Mouse (Mus musculus): ENCODE results near the gene Mbnl2. TPM values are rescaled to one million over a fixed set of nuclear protein-coding genes. Genes with fewer than 3 reads are reported as not detected.

The Mbnl2 gene
- polyA plus RNA-seq, 1 experiment from 2014 or later, result 44.1 TPM

GRCm38 (mm10) chr14:120428497-120428896, 153.0 kb downstream of the Mbnl2 start:
- Histone ChIP-seq H3K4me2 (ENCODE audit: low read depth) (no peak overlapping the region), H3K9me3 (ENCODE audit: control insufficient read depth, low read length) (no peaks in the 10 kb centered on the region), H3K4me3 (ENCODE audit: low read depth, low read length) (no peak overlapping the region), H3K27me3 (ENCODE audit: control insufficient read depth, insufficient read depth, low read length) (no peaks in the 10 kb centered on the region), H3K36me3 (ENCODE audit: control insufficient read depth, insufficient read depth, low read length) (peaks cover 2% of the 10 kb centered on the region), H3K4me1 (ENCODE audit: control insufficient read depth, insufficient read depth, low read length) (no peaks in the 10 kb centered on the region), H3K27ac (ENCODE audit: low read depth, low read length) (no peak overlapping the region), H3K9ac (ENCODE audit: low read length) (no peak overlapping the region)
- ATAC-seq (ENCODE audit: insufficient read depth, low FRiP score, low TSS enrichment) (no peak), DNase-seq (ENCODE audit: low spot score) (no peak)
- WGBS, result 89% methylated on average over 5 of the region's 5 CpGs

GRCm38 (mm10) chr14:120432773-120433172, 157.3 kb downstream of the Mbnl2 start:
- H3K4me3 ChIP-seq (ENCODE audit: low read depth, low read length), result no peak overlapping the region
- H3K9ac ChIP-seq (ENCODE audit: low read length), result no peak overlapping the region
- H3K9me3 ChIP-seq (ENCODE audit: control insufficient read depth, low read length), result no peaks in the 10 kb centered on the region
- H3K4me1 ChIP-seq (ENCODE audit: control insufficient read depth, insufficient read depth, low read length), result no peaks in the 10 kb centered on the region
- H3K27ac ChIP-seq (ENCODE audit: low read depth, low read length), result no peak overlapping the region
- H3K36me3 ChIP-seq (ENCODE audit: control insufficient read depth, insufficient read depth, low read length), result no peaks in the 10 kb centered on the region
- no peak overlapping the region for H3K4me2 ChIP-seq (ENCODE audit: low read depth)
- no peak for DNase-seq (ENCODE audit: low spot score)
- ATAC-seq (ENCODE audit: insufficient read depth, low FRiP score, low TSS enrichment), result no peak
- H3K27me3 ChIP-seq (ENCODE audit: control insufficient read depth, insufficient read depth, low read length), result no peaks in the 10 kb centered on the region

GRCm38 (mm10) chr14:120433931-120434398, 158.5 kb downstream of the Mbnl2 start:
- H3K27ac ChIP-seq (ENCODE audit: low read depth, low read length), result no peak overlapping the region

GRCm38 (mm10) chr14:120434831-120435230, 159.4 kb downstream of the Mbnl2 start:
- Histone ChIP-seq H3K9me3 (ENCODE audit: control insufficient read depth, low read length) (no peaks in the 10 kb centered on the region), H3K4me2 (ENCODE audit: low read depth) (no peak overlapping the region), H3K4me1 (ENCODE audit: control insufficient read depth, insufficient read depth, low read length) (no peaks in the 10 kb centered on the region), H3K4me3 (ENCODE audit: low read depth, low read length) (no peak overlapping the region), H3K27ac (ENCODE audit: low read depth, low read length) (no peak overlapping the region), H3K9ac (ENCODE audit: low read length) (no peak overlapping the region), H3K36me3 (ENCODE audit: control insufficient read depth, insufficient read depth, low read length) (no peaks in the 10 kb centered on the region), H3K27me3 (ENCODE audit: control insufficient read depth, insufficient read depth, low read length) (no peaks in the 10 kb centered on the region)
- WGBS, result 79% methylated on average over 1 of the region's 1 CpGs
- ATAC-seq (ENCODE audit: insufficient read depth, low FRiP score, low TSS enrichment), result no peak
- DNase-seq (ENCODE audit: low spot score), result no peak

More at GRCm38 (mm10) chr14:120433931-120434398, 158.5 kb downstream of the Mbnl2 start:
- no peak overlapping the region for H3K4me2 ChIP-seq (ENCODE audit: low read depth)
- no peaks in the 10 kb centered on the region for H3K36me3 ChIP-seq (ENCODE audit: control insufficient read depth, insufficient read depth, low read length)
- H3K4me1 ChIP-seq (ENCODE audit: control insufficient read depth, insufficient read depth, low read length), result no peaks in the 10 kb centered on the region
- H3K27me3 ChIP-seq (ENCODE audit: control insufficient read depth, insufficient read depth, low read length), result no peaks in the 10 kb centered on the region
- H3K9ac ChIP-seq (ENCODE audit: low read length), result no peak overlapping the region
- no peak for DNase-seq (ENCODE audit: low spot score)
- no peaks in the 10 kb centered on the region for H3K9me3 ChIP-seq (ENCODE audit: control insufficient read depth, low read length)
- 77% methylated on average over 8 of the region's 8 CpGs for WGBS
- no peak overlapping the region for H3K4me3 ChIP-seq (ENCODE audit: low read depth, low read length)
- ATAC-seq (ENCODE audit: insufficient read depth, low FRiP score, low TSS enrichment), result no peak

GRCm38 (mm10) chr14:120440716-120441115, 165.2 kb downstream of the Mbnl2 start:
- no peaks in the 10 kb centered on the region for H3K36me3 ChIP-seq (ENCODE audit: control insufficient read depth, insufficient read depth, low read length)
- no peaks in the 10 kb centered on the region for H3K27me3 ChIP-seq (ENCODE audit: control insufficient read depth, insufficient read depth, low read length)
- H3K4me3 ChIP-seq (ENCODE audit: low read depth, low read length), result no peak overlapping the region
- no peak overlapping the region for H3K9ac ChIP-seq (ENCODE audit: low read length)
- no peak overlapping the region for H3K4me2 ChIP-seq (ENCODE audit: low read depth)
- no peak for ATAC-seq (ENCODE audit: insufficient read depth, low FRiP score, low TSS enrichment)
- DNase-seq (ENCODE audit: low spot score), result no peak
- H3K9me3 ChIP-seq (ENCODE audit: control insufficient read depth, low read length), result no peaks in the 10 kb centered on the region; the same call in 1 of the 2 replicates
- H3K4me1 ChIP-seq (ENCODE audit: control insufficient read depth, insufficient read depth, low read length), result no peaks in the 10 kb centered on the region
- no peak overlapping the region for H3K27ac ChIP-seq (ENCODE audit: low read depth, low read length)

GRCm38 (mm10) chr14:120441256-120441655, 165.8 kb downstream of the Mbnl2 start:
- WGBS, result 90% methylated on average over 4 of the region's 4 CpGs
- Histone ChIP-seq H3K4me3 (ENCODE audit: low read depth, low read length) (no peak overlapping the region), H3K4me2 (ENCODE audit: low read depth) (no peak overlapping the region), H3K4me1 (ENCODE audit: control insufficient read depth, insufficient read depth, low read length) (no peaks in the 10 kb centered on the region), H3K36me3 (ENCODE audit: control insufficient read depth, insufficient read depth, low read length) (no peaks in the 10 kb centered on the region), H3K27me3 (ENCODE audit: control insufficient read depth, insufficient read depth, low read length) (no peaks in the 10 kb centered on the region), H3K9ac (ENCODE audit: low read length) (no peak overlapping the region), H3K27ac (ENCODE audit: low read depth, low read length) (no peak overlapping the region), H3K9me3 (ENCODE audit: control insufficient read depth, low read length) (no peaks in the 10 kb centered on the region; the same call in 1 of the 2 replicates)
- ATAC-seq (ENCODE audit: insufficient read depth, low FRiP score, low TSS enrichment) (no peak), DNase-seq (ENCODE audit: low spot score) (no peak)

GRCm38 (mm10) chr14:120441836-120442235, 166.4 kb downstream of the Mbnl2 start:
- Histone ChIP-seq H3K4me3 (ENCODE audit: low read depth, low read length) (no peak overlapping the region), H3K36me3 (ENCODE audit: control insufficient read depth, insufficient read depth, low read length) (no peaks in the 10 kb centered on the region), H3K9me3 (ENCODE audit: control insufficient read depth, low read length) (no peaks in the 10 kb centered on the region; the same call in 1 of the 2 replicates), H3K9ac (ENCODE audit: low read length) (no peak overlapping the region), H3K4me2 (ENCODE audit: low read depth) (no peak overlapping the region), H3K4me1 (ENCODE audit: control insufficient read depth, insufficient read depth, low read length) (no peaks in the 10 kb centered on the region), H3K27me3 (ENCODE audit: control insufficient read depth, insufficient read depth, low read length) (no peaks in the 10 kb centered on the region), H3K27ac (ENCODE audit: low read depth, low read length) (no peak overlapping the region)
- no peak for DNase-seq (ENCODE audit: low spot score)
- ATAC-seq (ENCODE audit: insufficient read depth, low FRiP score, low TSS enrichment), result no peak
- 93% methylated on average over 13 of the region's 13 CpGs for WGBS

- Histone ChIP-seq H3K9me3 (ENCODE audit: control insufficient read depth, low read length) (no peaks in the 10 kb centered on the region), H3K27ac (ENCODE audit: low read depth, low read length) (no peak overlapping the region), H3K27me3 (ENCODE audit: control insufficient read depth, insufficient read depth, low read length) (no peaks in the 10 kb centered on the region), H3K36me3 (ENCODE audit: control insufficient read depth, insufficient read depth, low read length) (no peaks in the 10 kb centered on the region), H3K4me1 (ENCODE audit: control insufficient read depth, insufficient read depth, low read length) (no peaks in the 10 kb centered on the region), H3K4me2 (ENCODE audit: low read depth) (no peak overlapping the region), H3K9ac (ENCODE audit: low read length) (no peak overlapping the region), H3K4me3 (ENCODE audit: low read depth, low read length) (no peak overlapping the region)
- 72% methylated on average over 7 of the region's 7 CpGs for WGBS
- ATAC-seq (ENCODE audit: insufficient read depth, low FRiP score, low TSS enrichment) (no peak), DNase-seq (ENCODE audit: low spot score) (no peak)
These were observed 178.8 kb downstream of the Mbnl2 start for GRCm38 (mm10) chr14:120454221-120454620.

- WGBS, result 92% methylated on average over 3 of the region's 3 CpGs
- ATAC-seq (ENCODE audit: insufficient read depth, low FRiP score, low TSS enrichment) (no peak), DNase-seq (ENCODE audit: low spot score) (no peak)
These were observed 188.7 kb downstream of the Mbnl2 start for GRCm38 (mm10) chr14:120463938-120464727.

More at GRCm38 (mm10) chr14:120463938-120464727, 188.7 kb downstream of the Mbnl2 start:
- no peak overlapping the region for H3K4me3 ChIP-seq (ENCODE audit: low read depth, low read length)
- H3K27me3 ChIP-seq (ENCODE audit: control insufficient read depth, insufficient read depth, low read length), result no peaks in the 10 kb centered on the region
- no peak overlapping the region for H3K4me2 ChIP-seq (ENCODE audit: low read depth)
- H3K9ac ChIP-seq (ENCODE audit: low read length), result no peak overlapping the region
- H3K36me3 ChIP-seq (ENCODE audit: control insufficient read depth, insufficient read depth, low read length), result no peaks in the 10 kb centered on the region
- no peaks in the 10 kb centered on the region for H3K4me1 ChIP-seq (ENCODE audit: control insufficient read depth, insufficient read depth, low read length)
- no peak overlapping the region for H3K27ac ChIP-seq (ENCODE audit: low read depth, low read length)
- no peaks in the 10 kb centered on the region for H3K9me3 ChIP-seq (ENCODE audit: control insufficient read depth, low read length)

Data from neural tube, embryonic 11.5 days (tissue).